Mouse (Mus musculus) right cerebral cortex, postnatal 10 days (tissue): Measurements from ENCODE around the gene Olfml2a.

ENCODE experiments used
- DNase-seq, 2 experiments: peaks; one replicate each; pipeline ENCODE4 v3.0.0; 2021; ENCODE audit warnings: low spot score in 2 of 2

The Olfml2a gene

GRCm38 (mm10) chr2:38938007-38938406 lies 6.2 kb downstream of the Olfml2a start:
- DNase-seq, result peak in 1 of 2 experiments; percentile 17

- DNase-seq, result peak in 1 of 2 experiments; percentile 15
Observed at GRCm38 (mm10) chr2:38939047-38939446, 7.3 kb downstream of the Olfml2a start.

- peak in 1 of 2 experiments; percentile 19 for DNase-seq
Observed at GRCm38 (mm10) chr2:38941426-38941825, 9.6 kb downstream of the Olfml2a start.

- no peak for DNase-seq
Observed at GRCm38 (mm10) chr2:38941898-38942297, 10.1 kb downstream of the Olfml2a start.

GRCm38 (mm10) chr2:38943161-38943560 lies 11.4 kb downstream of the Olfml2a start:
- peak in 1 of 2 experiments; percentile 23 for DNase-seq

- DNase-seq, result peak in 1 of 2 experiments; percentile 10
Observed at GRCm38 (mm10) chr2:38943977-38944376, 12.2 kb downstream of the Olfml2a start.

- peak in 1 of 2 experiments; percentile 24 for DNase-seq
Observed at GRCm38 (mm10) chr2:38944460-38945161, 12.8 kb downstream of the Olfml2a start.

- peak in 1 of 2 experiments; percentile 18 for DNase-seq
Observed at GRCm38 (mm10) chr2:38947566-38947965, 15.8 kb downstream of the Olfml2a start.

GRCm38 (mm10) chr2:38950281-38950719 lies 18.5 kb downstream of the Olfml2a start:
- peak; percentile 91 to 93 for DNase-seq

GRCm38 (mm10) chr2:38953152-38953883 lies 21.5 kb downstream of the Olfml2a start:
- DNase-seq, result peak; percentile 85 to 87

- DNase-seq, result no peak
Observed at GRCm38 (mm10) chr2:38956062-38956461, 24.3 kb downstream of the Olfml2a start.

GRCm38 (mm10) chr2:38957671-38958223 lies 26.0 kb downstream of the Olfml2a start:
- no peak for DNase-seq

- DNase-seq, result no peak
Observed at GRCm38 (mm10) chr2:38964198-38964597, 32.4 kb downstream of the Olfml2a start.

- DNase-seq, result no peak
Observed at GRCm38 (mm10) chr2:38969650-38970049, 37.9 kb downstream of the Olfml2a start.

GRCm38 (mm10) chr2:38970057-38970456 lies 38.3 kb downstream of the Olfml2a start:
- DNase-seq, result no peak

- no peak for DNase-seq
Observed at GRCm38 (mm10) chr2:38973223-38973622, 41.4 kb downstream of the Olfml2a start.

GRCm38 (mm10) chr2:38973701-38974100 lies 41.9 kb downstream of the Olfml2a start:
- peak in 1 of 2 experiments; percentile 46 for DNase-seq

- no peak for DNase-seq
Observed at GRCm38 (mm10) chr2:38974171-38974570, 42.4 kb downstream of the Olfml2a start.

- no peak for DNase-seq
Observed at GRCm38 (mm10) chr2:38975181-38975580, 43.4 kb downstream of the Olfml2a start.

GRCm38 (mm10) chr2:38975941-38976805 lies 44.4 kb downstream of the Olfml2a start:
- no peak for DNase-seq

GRCm38 (mm10) chr2:38977837-38978236 lies 46.1 kb downstream of the Olfml2a start:
- no peak for DNase-seq

GRCm38 (mm10) chr2:38983456-38983855 lies 51.7 kb downstream of the Olfml2a start:
- DNase-seq, result no peak
